In genomic region chr3:149550231-149550951, GRCm38 (mm10) we compare ENCODE assay signal across 15 mouse cellular contexts.
A peak's percentile ranks its signal among the peaks of the same experiment; 100 is the strongest.
DNase-seq lines count a peak whose midpoint lies in the region; ATAC-seq lines count a peak whose summit lies in the region.
"Had no signal": no experiment of that assay in that cellular context is flagged by ENCODE, and none has a peak within 500 bp of the region (broad histone marks: within the 10 kb centered on the region; RNA-seq: fewer than 3 reads in every experiment).

No protein-coding gene starts in this region.

- DNase-seq in ZHBTc4 (ENCODE audit: low read depth, low spot score) = peak; percentile 25
- DNase-seq in cerebellum, adult 9-10 months = peak; percentile 91
- DNase-seq in layer of hippocampus, adult 8-10 months (ENCODE audit: low spot score in 2 of 2) = peak; percentile 23 to 24
- DNase-seq in urinary bladder, postnatal 4 days (ENCODE audit: low spot score in 2 of 2) = no peak
- no peak for DNase-seq in lung, postnatal 10 days
- DNase-seq: heart, adult 2 months; heart, postnatal 10 days; kidney, postnatal 36 days; right cerebral cortex, postnatal 14 days had no signal

- no peak overlapping the region for H3K4me3 ChIP-seq in forebrain, embryonic 13.5 days
- H3K4me3 ChIP-seq in forebrain, embryonic 12.5 days (replicated peaks) = no peak overlapping the region
- no peak overlapping the region for H3K4me3 ChIP-seq in heart, embryonic 12.5 days
- H3K4me3 ChIP-seq: erythroblast, embryonic 14.5 days; heart, adult 2 months had no signal

- H3K36me3 ChIP-seq in forebrain, embryonic 13.5 days (ENCODE audit: poor library complexity, severe bottlenecking) = no peaks in the 10 kb centered on the region
- H3K36me3 ChIP-seq in forebrain, embryonic 12.5 days (replicated peaks) = no peaks in the 10 kb centered on the region
- no peaks in the 10 kb centered on the region for H3K36me3 ChIP-seq in heart, embryonic 12.5 days

- peak; percentile 95 for ATAC-seq in forebrain, embryonic 13.5 days
- no peak for ATAC-seq in forebrain, embryonic 12.5 days (ENCODE audit: low FRiP score)
- ATAC-seq in heart, embryonic 12.5 days (ENCODE audit: insufficient number of reproducible peaks, low FRiP score) = no peak
- ATAC-seq: intestine, postnatal 0 days had no signal

- WGBS in forebrain, embryonic 13.5 days = 75% methylated on average over 9 of the region's 9 CpGs
- WGBS in forebrain, embryonic 12.5 days = 88% methylated on average over 9 of the region's 9 CpGs
- WGBS in heart, embryonic 12.5 days = 83% methylated on average over 9 of the region's 9 CpGs

- H3K4me2 ChIP-seq in forebrain, embryonic 13.5 days = no peak overlapping the region
- H3K4me2 ChIP-seq in forebrain, embryonic 12.5 days = no peak overlapping the region
- H3K4me2 ChIP-seq in heart, embryonic 12.5 days = no peak overlapping the region

- no peak overlapping the region for H3K9ac ChIP-seq in forebrain, embryonic 13.5 days
- no peak overlapping the region for H3K9ac ChIP-seq in forebrain, embryonic 12.5 days
- H3K9ac ChIP-seq in heart, embryonic 12.5 days = no peak overlapping the region

- no peaks in the 10 kb centered on the region for H3K4me1 ChIP-seq in forebrain, embryonic 13.5 days
- no peaks in the 10 kb centered on the region for H3K4me1 ChIP-seq in forebrain, embryonic 12.5 days
- H3K4me1 ChIP-seq in heart, embryonic 12.5 days (replicated peaks) = no peaks in the 10 kb centered on the region

- no peaks in the 10 kb centered on the region for H3K9me3 ChIP-seq in forebrain, embryonic 13.5 days (replicated peaks)
- no peaks in the 10 kb centered on the region for H3K9me3 ChIP-seq in forebrain, embryonic 12.5 days
- no peaks in the 10 kb centered on the region for H3K9me3 ChIP-seq in heart, embryonic 12.5 days (replicated peaks)

- H3K27ac ChIP-seq in forebrain, embryonic 13.5 days = no peak overlapping the region
- no peak overlapping the region for H3K27ac ChIP-seq in forebrain, embryonic 12.5 days
- no peak overlapping the region for H3K27ac ChIP-seq in heart, embryonic 12.5 days (ENCODE audit: poor library complexity, severe bottlenecking)
- H3K27ac ChIP-seq: heart, adult 2 months had no signal

- H3K27me3 ChIP-seq in forebrain, embryonic 13.5 days = no peaks in the 10 kb centered on the region
- no peaks in the 10 kb centered on the region for H3K27me3 ChIP-seq in forebrain, embryonic 12.5 days
- H3K27me3 ChIP-seq in heart, embryonic 12.5 days (replicated peaks) = no peaks in the 10 kb centered on the region
- H3K27me3 ChIP-seq: CH12.LX had no signal

Comparison
In these comparisons a context has a peak if more than half of its experiments do, and no peak if none do; other contexts are left out.
1. DNase-seq: peak in ZHBTc4 (single experiment), cerebellum, adult 9-10 months (single experiment) and layer of hippocampus, adult 8-10 months (2 of 2); none in urinary bladder, postnatal 4 days (0 of 2) and lung, postnatal 10 days (single experiment).